Mouse (Mus musculus): Measurements from ENCODE around the gene Olfr1094.

GRCm38 (mm10) chr2:86851596-86851995 is 27.1 kb downstream of the Olfr1094 start, which contains the start of gene Olfr1095:
- TF ChIP-seq CTCF (IDR thresholded peaks at IDR 0.05; ENCODE audit: low read depth) = no peak
- no peak for TF ChIP-seq EP300 (IDR thresholded peaks at IDR 0.05; ENCODE audit: low read depth)
